Mouse (Mus musculus): ENCODE measurements around the gene Sema7a. TPM values are rescaled to one million over a fixed set of nuclear protein-coding genes. Genes with fewer than 3 reads are reported as not detected.

The Sema7a gene
- total RNA-seq (2023), result 32.7 and 34.0 TPM in 2 replicates

GRCm38 (mm10) chr9:57939431-57940348, at the start of gene Sema7a:
TSS of gene Sema7a (plus strand) at chr9:57940112.

GRCm38 (mm10) chr9:57910254-57911160, 29.4 kb upstream of the Sema7a start, which contains the start of gene Ubl7:
TSS of gene Ubl7 (plus strand) at chr9:57910979.

GRCm38 (mm10) chr9:58005753-58006461, 66.0 kb downstream of the Sema7a start, which contains the start of gene Cyp11a1:
TSS of gene Cyp11a1 (plus strand) at chr9:58006411.

Other genes starting within 250 kb of the Sema7a start
- gene Edc3, start 231.6 kb upstream of the Sema7a start, total RNA-seq (2023), result 10.4 and 11.9 TPM in 2 replicates
- 208 and 260 TPM in 2 replicates for gene Clk3, start 174.3 kb upstream of the Sema7a start, total RNA-seq (2023)
- 46.2 and 56.8 TPM in 2 replicates for gene Arid3b, start 103.3 kb upstream of the Sema7a start, total RNA-seq (2023)
- gene Ubl7, start 29.1 kb upstream of the Sema7a start, total RNA-seq (2023), result 57.9 and 62.1 TPM in 2 replicates
- 2.3 and 3.1 TPM in 2 replicates for gene Cyp11a1, start 66.3 kb downstream of the Sema7a start, total RNA-seq (2023)
- gene Stra6, start 123.7 kb downstream of the Sema7a start, total RNA-seq (2023), result not detected in 2 replicates
- gene Ccdc33, start 178.7 kb downstream of the Sema7a start, total RNA-seq (2023), result not detected in 2 replicates